Mouse (Mus musculus): ENCODE results near the gene 1700029F12Rik. TPM values are rescaled to one million over a fixed set of nuclear protein-coding genes. Genes with fewer than 3 reads are reported as not detected.

The 1700029F12Rik gene
- polyA plus RNA-seq, 1 experiment from 2014 or later: not detected

GRCm38 (mm10) chr13:96993291-96993989, 40.7 kb downstream of the 1700029F12Rik start:
- no peaks in the 10 kb centered on the region for H3K4me1 ChIP-seq (replicated peaks)
- no peaks in the 10 kb centered on the region for H3K27me3 ChIP-seq (replicated peaks)
- ATAC-seq (ENCODE audit: insufficient number of reproducible peaks, low FRiP score): no peak
- no peak overlapping the region for H3K4me2 ChIP-seq
- no peak overlapping the region for H3K27ac ChIP-seq (ENCODE audit: poor library complexity, severe bottlenecking)
- H3K4me3 ChIP-seq: no peak overlapping the region
- WGBS: 58% methylated on average over 8 of the region's 8 CpGs
- no peak overlapping the region for H3K9ac ChIP-seq
- no peaks in the 10 kb centered on the region for H3K36me3 ChIP-seq
- 0 out of 2 replicates have a peak, but pooled peaks cover 4% of the 10 kb centered on the region for H3K9me3 ChIP-seq (replicated peaks)

DNA sequence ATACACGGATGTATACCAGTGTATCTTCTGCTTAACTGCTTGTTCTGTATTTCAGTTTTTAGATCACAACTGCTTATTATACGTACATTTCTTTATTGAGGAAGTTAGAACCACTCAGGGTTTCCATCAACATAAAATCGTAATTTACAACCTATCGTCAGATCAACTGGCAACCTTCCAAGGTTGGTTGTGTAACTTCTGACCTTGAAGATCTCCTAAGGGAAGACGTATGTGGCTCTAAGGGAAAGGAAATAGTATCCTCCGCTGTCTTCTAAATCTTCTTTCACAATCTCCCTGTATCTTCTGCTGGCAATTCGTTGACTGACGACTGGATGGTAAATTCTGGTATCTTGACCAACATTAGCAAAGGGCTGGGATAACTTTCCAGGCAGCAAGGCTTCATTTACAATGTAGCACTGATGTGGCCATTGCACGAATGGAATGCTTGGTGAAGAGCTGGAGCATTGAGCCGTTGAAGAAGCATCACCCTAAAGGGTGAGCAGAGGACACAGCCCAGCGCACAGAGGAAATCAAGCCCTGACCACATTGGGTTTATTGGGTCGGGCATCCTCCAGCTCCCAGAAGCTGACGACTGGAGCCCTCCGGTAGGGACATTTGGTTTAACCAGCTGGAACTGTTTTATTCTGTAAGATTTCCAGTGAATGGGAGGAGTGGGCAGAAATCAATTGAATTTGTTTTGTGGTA, 43.4 kb downstream of the 1700029F12Rik start:
- Histone ChIP-seq H3K9me3 (replicated peaks) (0 out of 2 replicates have a peak, but pooled peaks cover 4% of the 10 kb centered on the region), H3K27ac (ENCODE audit: poor library complexity, severe bottlenecking) (no peak overlapping the region), H3K4me2 (no peak overlapping the region), H3K36me3 (no peaks in the 10 kb centered on the region), H3K27me3 (replicated peaks) (no peaks in the 10 kb centered on the region), H3K4me1 (replicated peaks) (peaks cover 6% of the 10 kb centered on the region), H3K4me3 (no peak overlapping the region), H3K9ac (no peak overlapping the region)
- 79% methylated on average over 14 of the region's 14 CpGs for WGBS
- ATAC-seq (ENCODE audit: insufficient number of reproducible peaks, low FRiP score): no peak

GRCm38 (mm10) chr13:96990045-96990444, 44.1 kb downstream of the 1700029F12Rik start:
- H3K4me1 ChIP-seq (replicated peaks): peaks cover 11% of the 10 kb centered on the region
- H3K36me3 ChIP-seq: no peaks in the 10 kb centered on the region
- no peak overlapping the region for H3K4me2 ChIP-seq
- H3K9me3 ChIP-seq (replicated peaks): 0 out of 2 replicates have a peak, but pooled peaks cover 4% of the 10 kb centered on the region
- no peak for ATAC-seq (ENCODE audit: insufficient number of reproducible peaks, low FRiP score)
- no peaks in the 10 kb centered on the region for H3K27me3 ChIP-seq (replicated peaks)
- H3K4me3 ChIP-seq: no peak overlapping the region
- 78% methylated on average over 3 of the region's 3 CpGs for WGBS
- no peak overlapping the region for H3K27ac ChIP-seq (ENCODE audit: poor library complexity, severe bottlenecking)
- no peak overlapping the region for H3K9ac ChIP-seq

DNA sequence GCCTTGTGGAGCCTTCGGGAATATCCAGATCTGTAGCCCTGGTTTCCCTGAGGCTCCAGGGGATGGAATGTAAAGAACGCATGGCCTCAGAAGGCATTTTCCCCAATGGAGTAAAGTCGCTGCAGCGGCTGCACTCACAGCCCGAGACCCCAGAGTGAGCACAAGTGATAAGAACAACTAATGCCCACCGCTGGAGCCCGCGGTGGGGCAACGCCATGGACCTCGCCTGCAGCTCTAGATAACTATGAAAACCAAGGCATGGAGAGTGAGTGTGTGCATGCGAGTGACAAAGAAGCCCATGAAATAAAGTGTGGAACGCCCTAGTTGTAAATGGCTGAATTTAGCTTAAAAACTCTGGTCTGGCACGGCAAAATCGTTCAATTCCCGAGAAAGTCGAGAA, 45.0 kb downstream of the 1700029F12Rik start:
- H3K9me3 ChIP-seq (replicated peaks): no peaks in the 10 kb centered on the region
- no peak overlapping the region for H3K27ac ChIP-seq (ENCODE audit: poor library complexity, severe bottlenecking)
- 79% methylated on average over 16 of the region's 16 CpGs for WGBS
- H3K27me3 ChIP-seq (replicated peaks): no peaks in the 10 kb centered on the region
- H3K36me3 ChIP-seq: no peaks in the 10 kb centered on the region
- no peak overlapping the region for H3K4me2 ChIP-seq
- H3K9ac ChIP-seq: no peak overlapping the region
- no peak for ATAC-seq (ENCODE audit: insufficient number of reproducible peaks, low FRiP score)
- H3K4me3 ChIP-seq: no peak overlapping the region
- H3K4me1 ChIP-seq (replicated peaks): peaks cover 11% of the 10 kb centered on the region

DNA sequence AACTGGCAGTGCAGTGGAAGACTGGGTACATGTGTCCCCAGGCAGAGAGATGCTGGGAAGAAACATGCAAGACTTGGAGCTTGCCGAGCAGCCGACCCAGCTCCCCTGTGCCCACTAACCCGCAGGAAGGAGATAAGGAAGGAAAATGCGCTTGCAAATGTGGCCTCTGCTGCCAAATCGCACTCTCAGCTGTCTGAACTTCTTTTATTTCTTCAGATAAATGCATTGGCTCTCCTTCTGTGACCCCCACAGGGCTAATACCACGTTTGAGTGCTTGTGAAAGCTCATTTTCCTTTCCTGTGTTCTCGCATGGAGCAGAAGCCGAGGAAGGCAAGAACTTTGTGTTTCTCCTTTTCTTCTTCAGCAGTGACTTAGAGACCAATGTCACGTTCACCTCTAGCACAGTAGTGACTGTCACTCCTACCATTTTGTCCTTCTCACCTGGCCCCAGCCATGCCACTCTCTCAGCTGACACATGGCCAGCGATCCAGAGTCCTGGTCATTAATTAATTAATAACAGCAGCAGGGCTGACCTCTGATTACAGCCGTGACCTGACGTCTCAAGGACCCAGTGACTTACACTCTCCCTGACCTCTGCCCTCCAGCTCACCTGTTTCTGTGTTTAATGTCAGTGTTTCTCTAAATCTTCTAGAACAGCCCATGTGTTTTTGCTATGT, 48.4 kb downstream of the 1700029F12Rik start:
- Histone ChIP-seq H3K9me3 (replicated peaks) (no peaks in the 10 kb centered on the region), H3K4me1 (replicated peaks) (peaks cover 21% of the 10 kb centered on the region), H3K4me2 (no peak overlapping the region), H3K27ac (ENCODE audit: poor library complexity, severe bottlenecking) (no peak overlapping the region), H3K4me3 (no peak overlapping the region), H3K27me3 (replicated peaks) (no peaks in the 10 kb centered on the region), H3K9ac (no peak overlapping the region), H3K36me3 (no peaks in the 10 kb centered on the region)
- 42% methylated on average over 12 of the region's 12 CpGs for WGBS
- no peak for ATAC-seq (ENCODE audit: insufficient number of reproducible peaks, low FRiP score)

GRCm38 (mm10) chr13:96984688-96985087, 49.5 kb downstream of the 1700029F12Rik start:
- Histone ChIP-seq H3K9ac (no peak overlapping the region), H3K4me1 (replicated peaks) (peaks cover 21% of the 10 kb centered on the region), H3K4me2 (no peak overlapping the region), H3K27ac (ENCODE audit: poor library complexity, severe bottlenecking) (no peak overlapping the region), H3K27me3 (replicated peaks) (no peaks in the 10 kb centered on the region), H3K36me3 (no peaks in the 10 kb centered on the region), H3K9me3 (replicated peaks) (no peaks in the 10 kb centered on the region), H3K4me3 (no peak overlapping the region)
- WGBS: 70% methylated on average over 5 of the region's 5 CpGs
- ATAC-seq (ENCODE audit: insufficient number of reproducible peaks, low FRiP score): no peak

DNA sequence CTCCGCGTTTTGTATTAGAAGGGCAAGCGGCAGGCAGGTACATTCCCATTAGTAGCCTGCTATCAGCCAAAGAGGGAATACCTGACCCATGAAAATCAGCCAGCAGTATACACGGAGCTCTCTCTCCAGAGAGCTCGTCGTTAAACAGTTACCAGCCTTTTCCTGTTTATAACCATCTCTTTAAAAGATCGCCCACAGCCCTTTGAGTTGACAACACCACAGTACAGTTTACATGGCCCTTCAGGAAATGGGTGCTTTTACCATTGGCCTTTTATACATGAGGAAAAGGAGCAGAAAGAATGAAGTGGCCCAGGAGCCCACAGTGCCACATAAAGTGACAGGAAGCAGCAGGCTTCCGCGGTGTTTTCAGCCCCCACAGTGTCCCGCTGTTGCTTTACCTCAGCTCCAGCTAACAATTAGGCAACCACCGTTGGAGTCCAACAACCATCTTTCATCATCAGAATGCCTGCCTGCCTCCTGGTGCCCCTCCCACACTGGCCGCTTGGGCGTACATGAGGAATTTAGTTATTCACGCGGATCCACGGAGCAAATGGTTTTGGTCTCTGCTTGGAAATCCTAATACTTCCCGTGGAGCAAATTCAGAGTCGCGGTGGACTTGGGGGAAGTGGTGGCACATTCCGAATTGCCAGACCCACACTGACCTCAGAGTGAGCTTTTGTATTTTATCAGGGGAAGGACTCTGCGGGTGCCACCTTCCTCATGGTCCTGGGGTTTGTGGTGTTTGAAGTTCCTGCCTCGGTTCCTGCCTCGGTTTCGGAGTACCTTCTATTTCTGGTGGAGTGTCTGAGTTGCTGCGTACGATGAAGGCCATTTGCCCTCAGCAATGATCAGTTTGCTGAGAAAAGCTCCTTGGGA, 50.7 kb downstream of the 1700029F12Rik start:
- Histone ChIP-seq H3K4me1 (replicated peaks) (peaks cover 21% of the 10 kb centered on the region), H3K9ac (no peak overlapping the region), H3K4me2 (peak overlapping the region; percentile 49), H3K9me3 (replicated peaks) (no peaks in the 10 kb centered on the region), H3K4me3 (no peak overlapping the region), H3K36me3 (no peaks in the 10 kb centered on the region), H3K27ac (ENCODE audit: poor library complexity, severe bottlenecking) (no peak overlapping the region), H3K27me3 (replicated peaks) (no peaks in the 10 kb centered on the region)
- 50% methylated on average over 26 of the region's 26 CpGs for WGBS
- no peak for ATAC-seq (ENCODE audit: insufficient number of reproducible peaks, low FRiP score)

GRCm38 (mm10) chr13:96980561-96980960, 53.6 kb downstream of the 1700029F12Rik start:
- H3K4me2 ChIP-seq: no peak overlapping the region
- no peaks in the 10 kb centered on the region for H3K36me3 ChIP-seq
- no peak for ATAC-seq (ENCODE audit: insufficient number of reproducible peaks, low FRiP score)
- no peaks in the 10 kb centered on the region for H3K9me3 ChIP-seq (replicated peaks)
- no peaks in the 10 kb centered on the region for H3K27me3 ChIP-seq (replicated peaks)
- no peak overlapping the region for H3K27ac ChIP-seq (ENCODE audit: poor library complexity, severe bottlenecking)
- peaks cover 14% of the 10 kb centered on the region for H3K4me1 ChIP-seq (replicated peaks)
- no peak overlapping the region for H3K9ac ChIP-seq
- H3K4me3 ChIP-seq: no peak overlapping the region

GRCm38 (mm10) chr13:96976986-96977595, 57.1 kb downstream of the 1700029F12Rik start:
- peaks cover 4% of the 10 kb centered on the region for H3K4me1 ChIP-seq (replicated peaks)
- H3K4me2 ChIP-seq: no peak overlapping the region
- no peak overlapping the region for H3K4me3 ChIP-seq
- no peaks in the 10 kb centered on the region for H3K9me3 ChIP-seq (replicated peaks)
- H3K36me3 ChIP-seq: no peaks in the 10 kb centered on the region
- 77% methylated on average over 6 of the region's 6 CpGs for WGBS
- no peaks in the 10 kb centered on the region for H3K27me3 ChIP-seq (replicated peaks)
- H3K9ac ChIP-seq: no peak overlapping the region
- no peak overlapping the region for H3K27ac ChIP-seq (ENCODE audit: poor library complexity, severe bottlenecking)
- no peak for ATAC-seq (ENCODE audit: insufficient number of reproducible peaks, low FRiP score)

DNA sequence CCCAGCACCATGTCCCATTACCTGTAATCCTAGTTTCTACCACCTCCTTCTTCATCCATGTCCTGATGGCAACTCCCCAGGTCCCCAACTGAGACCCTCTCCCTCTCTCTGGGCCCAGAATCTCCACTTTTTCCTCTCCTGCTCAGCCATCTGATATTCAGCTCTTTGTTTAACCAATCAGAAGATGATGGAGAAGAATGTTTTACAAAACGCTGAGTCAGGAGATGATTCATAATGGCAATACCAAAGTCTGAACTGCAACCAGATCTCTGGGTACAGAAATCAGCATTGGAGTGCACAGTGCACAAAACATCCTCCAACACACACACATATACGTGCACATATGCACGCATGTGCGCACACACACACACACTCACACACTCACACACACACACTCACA, 60.8 kb downstream of the 1700029F12Rik start:
- Histone ChIP-seq H3K4me1 (replicated peaks) (peaks cover 14% of the 10 kb centered on the region), H3K9ac (no peak overlapping the region), H3K27me3 (replicated peaks) (no peaks in the 10 kb centered on the region), H3K27ac (ENCODE audit: poor library complexity, severe bottlenecking) (no peak overlapping the region), H3K4me2 (no peak overlapping the region), H3K9me3 (replicated peaks) (no peaks in the 10 kb centered on the region), H3K36me3 (no peaks in the 10 kb centered on the region), H3K4me3 (no peak overlapping the region)
- 92% methylated on average over 4 of the region's 4 CpGs for WGBS
- ATAC-seq (ENCODE audit: insufficient number of reproducible peaks, low FRiP score): no peak

All from heart, embryonic 12.5 days (tissue).